Mouse (Mus musculus) ES-E14 (cell line): ENCODE measurements around the gene Polr1a. TPM values are rescaled to one million over a fixed set of nuclear protein-coding genes. Genes with fewer than 3 reads are reported as not detected.

Source experiments
- DNase-seq: peaks from one replicate; pipeline ENCODE4 v3.0.0-alpha.2; 2013; ENCODE audit warnings: low read depth, low spot score
- H3K27ac ChIP-seq: 2 replicates; pipeline ENCODE4 v1.5.1; 2012; ENCODE audit warnings: low read depth, mild to moderate bottlenecking, low read length, moderate library complexity, mixed read lengths; ENCODE audit not compliant: poor library complexity, insufficient read depth, severe bottlenecking
- H3K36me3 ChIP-seq: 2 replicates; pipeline ENCODE4 v1.6.1; 2012; ENCODE audit warnings: mild to moderate bottlenecking, low read length, moderate library complexity, mixed read lengths; ENCODE audit not compliant: control insufficient read depth, poor library complexity, insufficient read depth, severe bottlenecking
- H3K4me1 ChIP-seq, 2 experiments: fragments of 150-350 bp in 1 of 2; sonication (generic) in 1 of 2; 2 replicates each; pipeline ENCODE4 v1.6.1; 2012; ENCODE audit warnings: low read length in 2 of 2, mild to moderate bottlenecking in 1 of 2, mixed read lengths in 1 of 2; ENCODE audit not compliant: control insufficient read depth in 2 of 2, insufficient read depth in 2 of 2, poor library complexity in 1 of 2
- H3K4me3 ChIP-seq, 2 experiments: fragments of 150-350 bp in 1 of 2; sonication (generic) in 1 of 2; 2 replicates each; pipeline ENCODE4 v1.5.1; 2012; ENCODE audit warnings: low read length in 2 of 2, low read depth in 1 of 2, mild to moderate bottlenecking in 1 of 2, mixed read lengths in 1 of 2; ENCODE audit not compliant: insufficient read depth in 1 of 2, poor library complexity in 1 of 2, severe bottlenecking in 1 of 2
- H3K9ac ChIP-seq: 2 replicates; pipeline ENCODE4 v1.6.1; 2012; ENCODE audit warnings: low read depth, mild to moderate bottlenecking, low read length, mixed read lengths; ENCODE audit not compliant: poor library complexity, insufficient read depth, severe bottlenecking
- H3K9me3 ChIP-seq: fragments of 150-350 bp; sonication (generic); 2 replicates; pipeline ENCODE4 v1.6.1; 2012; ENCODE audit warnings: low read depth, mild to moderate bottlenecking, low read length; ENCODE audit not compliant: control insufficient read depth, insufficient read depth
- CHD2 ChIP-seq: IDR thresholded peaks from 2 replicates; pipeline ENCODE4 v1.6.1; 2014; ENCODE audit warnings: mild to moderate bottlenecking, low read depth, low read length, inconsistent platforms
- HCFC1 ChIP-seq: IDR thresholded peaks from 2 replicates; pipeline ENCODE4 v1.6.1; 2012; ENCODE audit warnings: low read length, inconsistent platforms, borderline replicate concordance; ENCODE audit not compliant: insufficient read depth
- MAFK ChIP-seq: IDR thresholded peaks from 2 replicates; pipeline ENCODE4 v1.6.1; 2014; ENCODE audit warnings: mild to moderate bottlenecking, low read depth, low read length, inconsistent platforms; ENCODE audit not compliant: insufficient read depth
- ZC3H11A ChIP-seq: IDR thresholded peaks from 2 replicates; pipeline ENCODE4 v1.6.1; 2012; ENCODE audit warnings: low read depth, mild to moderate bottlenecking, inconsistent platforms, low read length, borderline replicate concordance
- ZNF384 ChIP-seq: IDR thresholded peaks from 2 replicates; pipeline ENCODE4 v1.6.1; 2012; ENCODE audit warnings: low read depth, low read length, inconsistent platforms
- in situ Hi-C, 2 experiments: fragments of 600-800 bp; cut with MboI; formaldehyde crosslinking; loops; one replicate each; pipeline ENCODE4 v1.15.1; 2025; ENCODE audit warnings: low sequenced_read_pairs in 2 of 2, inconsistent platforms in 1 of 2; ENCODE audit not compliant: unreplicated experiment in 2 of 2
- total RNA-seq: library from RNA; depleted of rRNA; stranded (reverse); fragments of 300-350 nt; gene quantifications from 2 replicates; pipeline ENCODE4 v1.2.3, GENCODE M21; 2012

Gene Polr1a
- total RNA-seq, 1 experiment, result 111 TPM

GRCm38 (mm10) chr6:71967847-71968246 lies 59.0 kb downstream of the Polr1a start:
- TF ChIP-seq HCFC1 (no peak), ZNF384 (no peak), ZC3H11A (no peak), MAFK (no peak), CHD2 (no peak)
- Histone ChIP-seq H3K9ac (no peak overlapping the region), H3K4me1 (no peaks in the 10 kb centered on the region), H3K27ac (no peak overlapping the region), H3K9me3 (no peaks in the 10 kb centered on the region), H3K36me3 (peaks cover 41% of the 10 kb centered on the region), H3K4me3 (no peak overlapping the region)
- in situ Hi-C loops, result no loop called here
- DNase-seq, result no peak

- in situ Hi-C loops, result no loop called here
- no peak overlapping the region for H3K4me3 ChIP-seq
- no peak for TF ChIP-seq MAFK
- no peak for TF ChIP-seq ZNF384
- no peak for TF ChIP-seq CHD2
- TF ChIP-seq ZC3H11A, result no peak
- no peak for TF ChIP-seq HCFC1
- no peak for DNase-seq
- H3K4me1 ChIP-seq, result no peaks in the 10 kb centered on the region
- no peak overlapping the region for H3K27ac ChIP-seq
- H3K9me3 ChIP-seq, result no peaks in the 10 kb centered on the region
- no peak overlapping the region for H3K9ac ChIP-seq
- H3K36me3 ChIP-seq, result peaks cover 49% of the 10 kb centered on the region
These were observed 60.6 kb downstream of the Polr1a start for GRCm38 (mm10) chr6:71969459-71969858.

- TF ChIP-seq CHD2 (no peak), ZC3H11A (no peak), ZNF384 (no peak), MAFK (no peak), HCFC1 (no peak)
- no peak for DNase-seq
- H3K9ac ChIP-seq, result no peak overlapping the region
- no peak overlapping the region for H3K4me3 ChIP-seq
- no peaks in the 10 kb centered on the region for H3K4me1 ChIP-seq
- H3K36me3 ChIP-seq, result peaks cover 50% of the 10 kb centered on the region
- H3K27ac ChIP-seq, result no peak overlapping the region
- in situ Hi-C loops, result no loop called here
- H3K9me3 ChIP-seq, result no peaks in the 10 kb centered on the region
These were observed 61.3 kb downstream of the Polr1a start for GRCm38 (mm10) chr6:71970154-71970553.

GRCm38 (mm10) chr6:71976592-71976991 lies 67.7 kb downstream of the Polr1a start:
- H3K36me3 ChIP-seq, result peaks cover 44% of the 10 kb centered on the region
- no peak overlapping the region for H3K4me3 ChIP-seq
- no peak for TF ChIP-seq HCFC1
- TF ChIP-seq MAFK, result no peak
- no peak for TF ChIP-seq ZNF384
- no peak for TF ChIP-seq ZC3H11A
- TF ChIP-seq CHD2, result no peak
- in situ Hi-C loops, result loop anchor here in 1 of 2 experiments (25.0 kb wide), 1 partner anchor 186 kb away; no protein-coding TSS in a partner anchor
- no peak for DNase-seq
- H3K27ac ChIP-seq, result no peak overlapping the region
- no peak overlapping the region for H3K9ac ChIP-seq
- H3K9me3 ChIP-seq, result no peaks in the 10 kb centered on the region
- H3K4me1 ChIP-seq, result no peaks in the 10 kb centered on the region

GRCm38 (mm10) chr6:71980165-71980564 lies 71.3 kb downstream of the Polr1a start:
- Histone ChIP-seq H3K4me3 (no peak overlapping the region), H3K27ac (no peak overlapping the region), H3K4me1 (no peaks in the 10 kb centered on the region), H3K36me3 (peaks cover 31% of the 10 kb centered on the region), H3K9me3 (no peaks in the 10 kb centered on the region), H3K9ac (no peak overlapping the region)
- no peak for DNase-seq
- in situ Hi-C loops, result loop anchor here in 1 of 2 experiments (25.0 kb wide), 1 partner anchor 182 kb away; no protein-coding TSS in a partner anchor
- TF ChIP-seq MAFK, result no peak
- no peak for TF ChIP-seq HCFC1
- no peak for TF ChIP-seq ZC3H11A
